Mouse (Mus musculus) spleen, postnatal 36 days (tissue): ENCODE results near the gene Pitpna.

Experiments used
- DNase-seq, 2 experiments: peaks; one replicate each; pipeline ENCODE4 v3.0.0; 2022; ENCODE audit warnings: low spot score in 2 of 2, mixed read lengths in 1 of 2

Pitpna gene

GRCm38 (mm10) chr11:75563851-75564548, 23.9 kb upstream of the Pitpna start:
- DNase-seq = no peak

DNA sequence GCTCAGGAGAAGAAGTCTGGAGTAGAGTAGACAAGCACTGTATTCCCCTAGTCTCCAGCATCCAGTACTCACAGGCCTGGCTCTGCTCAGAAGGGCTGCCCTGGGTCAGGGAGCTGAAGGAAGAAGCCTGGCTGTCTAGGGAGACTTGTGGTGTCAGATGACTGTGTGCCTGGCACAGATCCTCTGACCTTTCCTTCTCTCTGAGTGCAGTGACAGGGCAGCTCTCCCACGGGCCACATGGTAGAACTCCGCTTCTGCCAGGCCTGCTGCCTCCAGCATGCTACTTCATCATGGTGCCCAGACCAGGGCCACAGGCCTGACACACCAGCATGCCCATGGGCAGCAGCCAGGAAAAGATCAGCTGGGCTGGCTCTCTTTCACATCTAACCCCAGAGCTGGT, 22.0 kb upstream of the Pitpna start:
- DNase-seq = no peak

- no peak for DNase-seq
These were observed 21.4 kb upstream of the Pitpna start for GRCm38 (mm10) chr11:75566276-75567196.

DNA sequence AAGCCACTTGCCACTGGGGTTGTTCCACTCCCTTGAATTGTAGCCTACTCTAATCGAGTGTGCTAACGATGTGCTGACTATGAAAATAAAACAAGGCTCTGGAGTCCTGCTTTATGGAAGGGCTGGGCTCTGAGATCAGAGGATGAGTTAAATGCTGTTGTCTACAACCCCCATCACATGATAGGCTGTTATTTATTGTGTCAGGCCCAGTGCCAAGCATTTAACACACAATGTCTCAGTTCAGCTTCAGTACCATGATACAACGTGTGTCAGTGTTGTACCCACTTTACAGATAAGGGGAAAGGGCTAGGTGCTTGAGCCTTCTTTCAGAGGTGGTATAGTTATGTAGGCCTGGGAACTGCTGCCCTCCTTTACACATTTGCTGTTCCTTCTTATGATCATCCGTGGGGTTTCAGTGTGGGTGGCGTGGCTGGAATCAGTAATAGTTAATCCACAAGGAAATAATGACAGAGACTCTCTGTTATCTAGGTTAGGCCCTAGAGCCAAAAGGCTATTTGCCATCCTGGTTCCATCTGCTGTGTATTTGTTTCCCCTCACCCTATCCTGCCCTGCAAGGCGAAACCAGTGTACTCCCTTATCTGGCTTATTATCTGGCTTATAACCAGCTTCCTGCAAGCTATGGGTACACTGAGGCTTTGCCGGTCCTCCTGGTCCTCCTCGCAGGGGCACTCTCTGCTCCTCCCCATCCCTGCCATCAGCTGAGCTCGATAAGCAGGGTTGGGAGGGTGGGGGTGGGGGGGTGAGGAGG, 20.4 kb upstream of the Pitpna start:
- no peak for DNase-seq

- DNase-seq = no peak
These were observed 19.8 kb upstream of the Pitpna start for GRCm38 (mm10) chr11:75568115-75568511.

DNA sequence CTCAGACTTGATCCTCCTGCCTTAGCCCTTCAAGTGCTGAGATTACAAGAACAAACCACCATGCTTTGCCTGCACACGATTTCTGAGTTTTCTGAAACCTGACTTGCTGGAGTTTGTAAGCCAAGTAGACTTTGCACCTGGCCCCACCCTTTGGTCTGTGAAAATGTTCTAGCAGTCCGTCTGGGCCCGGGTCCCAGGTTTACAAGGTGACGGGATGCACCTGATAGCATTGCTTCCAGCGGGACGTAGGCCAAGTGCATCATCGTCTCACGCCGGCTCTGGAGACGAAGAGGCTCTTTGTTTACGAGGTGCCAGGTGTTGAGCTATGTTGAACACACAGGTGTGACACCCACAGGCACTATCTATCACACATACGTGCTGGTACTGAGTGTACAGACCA, 18.9 kb upstream of the Pitpna start:
- no peak for DNase-seq

DNA sequence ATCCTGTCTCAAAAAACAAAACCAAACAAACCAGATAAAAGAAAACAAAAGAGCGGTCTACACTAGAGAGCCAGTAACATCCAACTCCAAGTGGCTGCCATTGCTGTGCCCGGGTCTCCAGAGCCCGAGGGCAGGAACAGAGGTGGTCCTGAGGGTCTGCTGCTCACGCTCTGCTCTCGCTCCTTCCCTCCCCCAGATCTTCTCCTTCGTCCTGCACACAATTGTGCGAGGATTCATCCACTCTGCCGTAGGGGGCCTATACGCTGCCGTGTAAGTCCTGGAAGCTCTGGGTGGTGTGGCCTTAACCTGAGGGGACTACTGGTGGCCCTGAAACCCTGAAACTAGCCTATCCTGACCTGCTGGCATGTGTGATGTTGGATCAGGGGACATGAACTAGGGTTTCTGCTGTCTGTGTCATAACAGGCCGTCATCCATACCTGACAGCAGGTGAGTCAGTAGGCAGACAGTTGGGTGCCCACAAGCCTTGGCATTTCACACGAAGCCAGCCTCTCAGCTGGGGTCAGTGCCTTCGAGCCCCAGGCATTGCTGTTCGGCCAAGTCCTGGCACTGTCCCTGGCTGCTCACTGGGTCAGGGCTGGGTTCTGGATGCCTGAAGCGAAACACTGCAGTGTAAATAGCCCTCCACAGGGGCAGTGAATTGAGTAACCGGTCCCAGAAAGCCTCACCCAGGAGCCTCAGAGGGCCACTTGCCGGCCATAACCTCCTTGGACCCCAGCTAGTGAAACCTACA, 17.3 kb upstream of the Pitpna start:
- DNase-seq = no peak

DNA sequence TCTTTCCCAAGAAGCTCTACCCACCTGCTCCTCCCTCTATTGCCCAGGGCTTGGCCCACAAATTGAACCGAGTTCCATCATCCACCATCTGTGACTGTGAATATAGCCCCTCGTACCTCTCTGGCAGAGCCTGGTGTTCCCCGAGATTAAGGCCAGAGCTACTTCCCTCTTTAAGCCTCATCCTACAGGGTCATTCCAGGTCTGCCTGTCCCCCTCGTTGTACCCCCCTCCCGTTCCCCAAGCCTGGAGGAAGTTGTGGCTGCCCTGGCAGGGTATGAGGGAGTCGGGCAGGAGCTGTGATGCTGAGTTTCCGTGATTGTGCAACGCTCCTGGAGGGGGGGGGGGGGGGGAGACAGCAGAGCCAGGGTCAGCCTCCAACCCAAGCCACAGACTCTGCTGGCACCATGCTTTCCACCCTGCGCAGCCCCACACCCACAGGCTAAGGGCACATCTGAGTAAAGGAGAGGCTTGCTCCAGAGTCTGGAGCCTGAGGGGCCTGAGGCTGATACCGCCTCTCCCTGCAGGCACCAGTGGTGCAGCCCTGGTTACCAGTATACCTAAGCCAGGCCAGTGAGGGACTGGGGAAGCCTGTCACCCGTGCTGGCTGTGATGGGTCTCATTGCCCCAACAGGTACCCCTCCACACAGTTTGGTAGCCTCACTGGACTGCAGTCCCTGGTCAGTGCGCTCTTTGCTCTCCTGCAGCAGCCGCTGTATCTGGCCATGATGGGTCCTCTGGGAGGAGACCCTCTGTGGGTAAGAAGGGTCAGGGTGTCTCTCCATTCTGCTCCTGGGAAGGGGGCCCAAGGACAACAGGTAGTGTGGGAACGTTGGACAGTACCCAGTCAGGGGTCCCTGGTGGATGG, 16.5 kb upstream of the Pitpna start:
- DNase-seq = peak in 1 of 2 experiments; percentile 43

DNA sequence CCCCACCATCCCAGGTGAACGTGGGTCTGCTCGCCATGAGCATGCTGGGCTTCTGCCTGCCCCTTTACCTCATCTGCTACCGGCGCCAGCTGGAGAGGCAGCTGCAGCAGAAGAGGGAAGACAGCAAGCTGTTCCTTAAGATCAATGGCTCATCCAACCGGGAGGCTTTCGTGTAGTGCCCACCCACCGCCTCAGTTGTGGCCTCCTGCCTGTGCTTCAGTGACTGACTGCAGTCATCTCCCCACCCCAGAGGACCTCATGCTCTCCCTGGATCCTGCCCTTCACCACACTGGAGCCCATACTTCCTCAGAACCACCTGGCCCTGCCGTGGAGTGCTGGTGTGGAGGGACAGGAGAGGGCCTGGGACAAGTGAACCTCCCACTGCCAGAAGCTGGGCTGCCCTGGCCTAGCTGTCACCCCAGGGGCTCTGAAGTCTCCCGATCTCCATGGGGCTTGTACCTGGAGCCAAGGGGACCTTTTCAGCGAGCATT, 15.6 kb upstream of the Pitpna start:
- no peak for DNase-seq

DNA sequence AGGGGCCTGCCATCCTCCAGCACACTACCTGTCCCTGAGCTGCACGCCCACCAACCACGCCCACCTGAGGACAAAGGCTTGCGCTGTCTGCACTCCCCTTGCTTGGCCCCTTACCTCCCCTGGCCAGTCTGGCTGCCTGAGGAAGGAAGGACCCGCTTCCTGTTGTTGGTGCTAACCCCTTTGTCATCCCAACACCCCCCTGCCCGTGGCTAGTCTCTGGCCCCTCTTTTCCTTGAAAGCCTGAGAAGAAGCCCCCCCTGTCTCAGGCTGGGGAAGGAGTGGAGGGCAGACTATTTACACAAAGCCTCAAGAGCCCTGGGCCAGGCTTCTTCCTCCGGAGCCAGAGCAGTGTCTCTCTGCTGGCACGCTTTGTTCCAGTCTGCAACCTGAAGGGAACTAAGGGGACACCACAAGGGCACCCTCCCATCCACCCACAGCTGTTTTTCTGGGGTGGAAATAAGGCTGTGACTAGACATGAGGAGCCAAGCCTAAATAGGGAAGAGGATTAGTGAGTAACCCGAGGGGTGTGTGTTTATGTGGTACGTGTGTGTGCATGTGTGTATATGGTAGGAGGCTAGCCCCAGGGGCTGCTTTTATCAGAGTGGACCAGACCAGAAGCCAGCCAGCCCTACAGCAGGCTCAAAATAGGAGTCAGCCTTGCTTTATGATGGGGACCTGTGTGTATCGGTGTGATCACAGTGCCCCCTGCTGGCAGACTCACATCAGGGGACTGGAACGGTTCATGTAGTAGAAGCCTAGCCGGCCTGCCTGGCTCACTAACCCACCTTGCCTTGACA, 14.8 kb upstream of the Pitpna start:
- DNase-seq = peak; percentile 85 to 91

DNA sequence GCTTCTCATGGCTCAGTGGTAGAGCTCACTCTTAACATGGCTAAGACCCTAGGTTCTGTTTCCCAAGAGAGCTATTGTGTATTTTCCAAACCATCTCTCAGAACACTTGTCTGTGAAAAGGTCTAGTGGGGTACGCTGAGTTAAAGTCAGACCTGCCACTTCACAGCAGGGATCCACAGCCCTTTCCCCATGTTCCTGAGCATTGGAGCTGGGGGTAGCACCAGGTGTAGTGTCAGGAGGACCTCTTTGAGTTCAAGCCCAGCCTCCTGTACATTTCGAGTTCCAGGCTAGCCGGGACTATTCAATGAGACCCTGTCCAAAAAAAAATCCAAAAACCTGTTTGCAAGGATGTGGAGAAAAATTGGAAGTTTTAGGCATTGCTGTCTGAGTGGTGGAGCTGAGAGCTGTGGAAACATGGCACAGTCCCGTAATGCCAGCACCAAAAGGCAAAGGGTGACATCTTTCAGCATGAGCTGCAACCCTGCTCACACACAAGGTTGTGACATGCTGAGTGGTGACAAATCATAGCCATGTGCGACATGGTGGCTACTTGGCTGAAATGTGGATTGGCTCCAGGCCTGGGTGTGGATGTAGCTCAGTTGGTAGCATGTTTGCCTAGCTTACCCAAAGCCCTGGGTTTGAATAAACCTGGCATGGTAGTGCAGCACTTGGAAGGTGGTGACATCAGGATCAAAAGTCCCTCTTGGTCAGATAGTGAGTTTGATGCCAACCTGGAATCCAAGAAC, 13.3 kb upstream of the Pitpna start:
- no peak for DNase-seq

DNA sequence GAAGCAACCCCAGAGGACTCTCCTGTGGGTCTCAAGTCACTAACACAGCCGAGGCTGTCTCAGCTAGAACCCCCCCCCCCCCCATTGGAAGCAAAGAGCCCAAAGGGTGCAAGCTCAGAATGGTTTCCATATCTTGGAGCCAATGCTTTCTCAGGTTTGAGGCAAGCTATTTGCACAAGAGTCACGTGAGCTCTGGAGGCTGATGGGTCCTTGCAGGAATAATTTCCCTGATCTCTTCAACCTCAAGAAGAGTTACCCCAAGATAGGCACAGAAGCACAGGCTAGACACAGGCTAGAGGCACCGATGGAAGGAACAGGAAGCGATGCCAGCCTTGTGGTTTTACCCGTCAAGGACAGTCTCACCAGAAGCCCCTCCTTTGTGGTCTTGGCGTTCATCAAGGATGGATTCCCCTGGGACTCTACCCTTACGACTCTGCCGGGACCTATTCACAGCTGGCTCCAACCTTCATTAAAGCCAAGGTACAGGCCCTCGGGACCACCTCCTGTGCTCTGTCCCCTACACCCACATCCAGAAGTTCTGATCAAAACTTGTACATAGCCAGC, 12.3 kb upstream of the Pitpna start:
- peak; percentile 31 to 51 for DNase-seq

GRCm38 (mm10) chr11:75578609-75579008, 9.3 kb upstream of the Pitpna start:
- no peak for DNase-seq

- no peak for DNase-seq
These were observed 6.3 kb upstream of the Pitpna start for GRCm38 (mm10) chr11:75581495-75582149.

GRCm38 (mm10) chr11:75583521-75583920, 4.4 kb upstream of the Pitpna start:
- DNase-seq = no peak

DNA sequence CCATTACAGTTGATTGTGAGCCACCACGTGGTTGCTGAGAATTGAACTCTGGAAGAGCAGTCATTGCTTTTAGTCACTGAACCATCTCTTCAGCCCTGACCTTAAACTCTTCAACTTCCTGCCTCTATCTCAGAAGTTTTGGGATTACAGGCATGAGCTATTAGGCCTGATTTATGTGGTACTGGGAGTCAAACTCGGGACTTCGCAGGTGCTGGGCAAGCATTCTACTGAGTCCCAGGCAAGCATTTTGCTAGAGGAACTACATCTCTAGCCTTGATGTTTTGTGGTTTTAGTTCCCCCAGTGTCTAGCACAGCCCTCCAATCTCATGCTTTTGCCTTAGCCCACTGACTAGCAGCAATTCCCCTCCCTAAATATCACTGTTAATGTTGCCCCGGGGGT, 2.8 kb upstream of the Pitpna start:
- DNase-seq = no peak

- no peak for DNase-seq
These were observed 1.9 kb upstream of the Pitpna start for GRCm38 (mm10) chr11:75585978-75586377.

- no peak for DNase-seq
These were observed 934 bp upstream of the Pitpna start for GRCm38 (mm10) chr11:75586963-75587362.
